Mouse (Mus musculus) forebrain, embryonic 11.5 days (tissue): Measurements from ENCODE around the gene BC028528. TPM values are rescaled to one million over a fixed set of nuclear protein-coding genes. Genes with fewer than 3 reads are reported as not detected.

Source experiments
- ATAC-seq: fragments of 200-750 bp; cut with Nextera tagmentation; replicated peaks from 2 replicates; pipeline ENCODE4 v1.8.0; 2017; ENCODE audit warnings: moderate TSS enrichment; ENCODE audit not compliant: low FRiP score
- DNase-seq: peaks from one replicate; pipeline ENCODE4 v3.0.0-alpha.2; 2017; ENCODE audit warnings: low spot score
- H3K27ac ChIP-seq: fragments of 300-500 bp; sonication (generic); 2 replicates; pipeline ENCODE4 v1.5.1; 2014; ENCODE audit warnings: low read depth, low read length
- H3K27me3 ChIP-seq: fragments of 300-500 bp; sonication (generic); 2 replicates; pipeline ENCODE4 v1.6.1; 2014; ENCODE audit warnings: mild to moderate bottlenecking, low read length, mixed read lengths; ENCODE audit not compliant: control insufficient read depth, insufficient read depth
- H3K36me3 ChIP-seq: fragments of 300-500 bp; sonication (generic); 2 replicates; pipeline ENCODE4 v1.6.1; 2014; ENCODE audit warnings: mild to moderate bottlenecking, low read length, moderate library complexity, mixed read lengths; ENCODE audit not compliant: control insufficient read depth, insufficient read depth
- H3K4me1 ChIP-seq: fragments of 300-500 bp; sonication (generic); replicated peaks from 2 replicates; pipeline ENCODE4 v1.6.1; 2014; ENCODE audit warnings: low read length, mixed read lengths; ENCODE audit not compliant: control insufficient read depth, insufficient read depth
- H3K4me2 ChIP-seq: fragments of 300-500 bp; sonication (generic); 2 replicates; pipeline ENCODE4 v1.6.1; 2014; ENCODE audit warnings: low read depth, mild to moderate bottlenecking, low read length, moderate library complexity, mixed read lengths; ENCODE audit not compliant: severe bottlenecking
- H3K4me3 ChIP-seq: fragments of 300-500 bp; sonication (generic); 2 replicates; pipeline ENCODE4 v1.5.1; 2014; ENCODE audit warnings: low read depth, low read length
- H3K9ac ChIP-seq: fragments of 300-500 bp; sonication (generic); 2 replicates; pipeline ENCODE4 v1.6.1; 2014; ENCODE audit warnings: low read length
- H3K9me3 ChIP-seq: fragments of 300-500 bp; sonication (generic); 2 replicates; pipeline ENCODE4 v1.6.1; 2016; ENCODE audit warnings: low read length, mixed read lengths; ENCODE audit not compliant: control insufficient read depth
- WGBS: fragments of 180-500 bp; shearing (Covaris S2); extraction: QIAGEN DNeasy Blood & Tissue Kit; methylation state at CpG from one replicate; pipeline ENCODE4 v1.1.7; 2014; 5-methylcytosine and 5-hydroxymethylcytosine counted together
- polyA plus RNA-seq: library from polyadenylated mRNA; unstranded; fragments of >200 nt; fragmentation: Nextera tagmentation; extraction: Ambion mirVana; gene quantifications from 2 replicates; pipeline ENCODE4 v1.2.1, GENCODE M21; 2014

The BC028528 gene
- polyA plus RNA-seq, 1 experiment from 2014 or later, result 10.3 TPM

- Histone ChIP-seq H3K36me3 (no peaks in the 10 kb centered on the region), H3K4me2 (no peak overlapping the region), H3K4me3 (no peak overlapping the region), H3K27ac (no peak overlapping the region), H3K27me3 (no peaks in the 10 kb centered on the region), H3K9me3 (no peaks in the 10 kb centered on the region), H3K4me1 (no peaks in the 10 kb centered on the region), H3K9ac (no peak overlapping the region)
- no peak for DNase-seq
- 76% methylated on average over 7 of the region's 7 CpGs for WGBS
- no peak for ATAC-seq
Observed at GRCm38 (mm10) chr3:95916760-95917159, 25.0 kb upstream of the BC028528 start.

- no peak for ATAC-seq
- Histone ChIP-seq H3K9me3 (no peaks in the 10 kb centered on the region), H3K36me3 (no peaks in the 10 kb centered on the region), H3K4me2 (no peak overlapping the region), H3K27ac (no peak overlapping the region), H3K9ac (no peak overlapping the region), H3K4me1 (no peaks in the 10 kb centered on the region), H3K27me3 (no peaks in the 10 kb centered on the region), H3K4me3 (no peak overlapping the region)
- 90% methylated on average over 4 of the region's 4 CpGs for WGBS
- no peak for DNase-seq
Observed at GRCm38 (mm10) chr3:95914706-95915105, 22.9 kb upstream of the BC028528 start.

- no peak for ATAC-seq
- no peak for DNase-seq
- WGBS, result 36% methylated on average over 4 of the region's 4 CpGs
Observed at GRCm38 (mm10) chr3:95907613-95908012, 15.8 kb upstream of the BC028528 start.

GRCm38 (mm10) chr3:95906860-95907259 lies 15.1 kb upstream of the BC028528 start:
- no peak overlapping the region for H3K27ac ChIP-seq
- DNase-seq, result peak; percentile 80

More at GRCm38 (mm10) chr3:95907613-95908012, 15.8 kb upstream of the BC028528 start:
- Histone ChIP-seq H3K4me3 (no peak overlapping the region), H3K9ac (no peak overlapping the region), H3K4me2 (no peak overlapping the region), H3K9me3 (no peaks in the 10 kb centered on the region), H3K36me3 (no peaks in the 10 kb centered on the region), H3K27me3 (no peaks in the 10 kb centered on the region; the same call in 1 of the 2 replicates), H3K27ac (no peak overlapping the region), H3K4me1 (peaks cover 19% of the 10 kb centered on the region)

GRCm38 (mm10) chr3:95905940-95906492 lies 14.2 kb upstream of the BC028528 start:
- WGBS, result 2% methylated on average over 12 of the region's 12 CpGs
- ATAC-seq (0 out of 2 replicates have a peak, but pooled peaks have one; percentile 22), DNase-seq (peak; percentile 76)
- Histone ChIP-seq H3K27me3 (no peaks in the 10 kb centered on the region; the same call in 1 of the 2 replicates), H3K27ac (no peak overlapping the region), H3K4me2 (peak overlapping the region; percentile 78), H3K4me1 (peaks cover 21% of the 10 kb centered on the region), H3K9me3 (no peaks in the 10 kb centered on the region), H3K36me3 (no peaks in the 10 kb centered on the region), H3K4me3 (peak overlapping the region; percentile 33; the same call in 1 of the 2 replicates), H3K9ac (peak overlapping the region; percentile 68; the same call in 1 of the 2 replicates)

More at GRCm38 (mm10) chr3:95906860-95907259, 15.1 kb upstream of the BC028528 start:
- no peaks in the 10 kb centered on the region for H3K36me3 ChIP-seq
- H3K4me3 ChIP-seq, result peak overlapping the region; percentile 4; the same call in 1 of the 2 replicates
- peaks cover 21% of the 10 kb centered on the region for H3K4me1 ChIP-seq
- no peak for ATAC-seq
- H3K9ac ChIP-seq, result no peak overlapping the region; the same call in 1 of the 2 replicates
- peak overlapping the region; percentile 45 for H3K4me2 ChIP-seq
- H3K9me3 ChIP-seq, result no peaks in the 10 kb centered on the region
- no peaks in the 10 kb centered on the region; the same call in 1 of the 2 replicates for H3K27me3 ChIP-seq
- 1% methylated on average over 12 of the region's 12 CpGs for whole genome bisulfite sequencing

GRCm38 (mm10) chr3:95905146-95905939 lies 13.5 kb upstream of the BC028528 start:
- ATAC-seq (peak; percentile 73), DNase-seq (peak; percentile 85)
- Histone ChIP-seq H3K27ac (peak overlapping the region; percentile 59; the same call in 1 of the 2 replicates), H3K4me2 (peak overlapping the region; percentile 78), H3K9ac (peak overlapping the region; percentile 68), H3K4me3 (peak overlapping the region; percentile 33), H3K27me3 (no peaks in the 10 kb centered on the region; the same call in 1 of the 2 replicates), H3K4me1 (peaks cover 21% of the 10 kb centered on the region), H3K36me3 (no peaks in the 10 kb centered on the region), H3K9me3 (no peaks in the 10 kb centered on the region)
- WGBS, result under 1% methylated on average over 18 of the region's 18 CpGs

- WGBS, result 0% methylated on average over 15 of the region's 15 CpGs
- H3K9me3 ChIP-seq, result no peaks in the 10 kb centered on the region
- H3K9ac ChIP-seq, result peak within 1 kb of the TSS; percentile 68
- H3K27me3 ChIP-seq, result no peaks in the 10 kb centered on the region; the same call in 1 of the 2 replicates
- ATAC-seq, result peak; percentile 65; the same call in 1 of the 2 replicates
- peak within 1 kb of the TSS; percentile 59; the same call in 1 of the 2 replicates for H3K27ac ChIP-seq
- peak within 1 kb of the TSS; percentile 78 for H3K4me2 ChIP-seq
- H3K36me3 ChIP-seq, result no peaks in the 10 kb centered on the region
- peaks cover 21% of the 10 kb centered on the region for H3K4me1 ChIP-seq
- H3K4me3 ChIP-seq, result peak within 1 kb of the TSS; percentile 33
- peak; percentile 75 for DNase-seq
Observed at GRCm38 (mm10) chr3:95904568-95904967, 12.8 kb upstream of the BC028528 start, which contains the start of gene Car14. Car14 (minus strand) TSS chr3:95904691.

GRCm38 (mm10) chr3:95903753-95904502 lies 12.1 kb upstream of the BC028528 start:
- Histone ChIP-seq H3K36me3 (no peaks in the 10 kb centered on the region), H3K27me3 (no peaks in the 10 kb centered on the region; the same call in 1 of the 2 replicates), H3K27ac (peak overlapping the region; percentile 59; the same call in 1 of the 2 replicates), H3K9me3 (no peaks in the 10 kb centered on the region), H3K4me1 (peaks cover 21% of the 10 kb centered on the region), H3K4me3 (peak overlapping the region; percentile 33), H3K4me2 (peak overlapping the region; percentile 78), H3K9ac (peak overlapping the region; percentile 68)
- peak; percentile 65 for DNase-seq
- under 1% methylated on average over 15 of the region's 15 CpGs for WGBS
- ATAC-seq, result peak; percentile 29; the same call in 1 of the 2 replicates
